Comparison of ENCODE assay signal across 26 mouse cellular contexts in genomic region chr16:23997912-23998311, GRCm38 (mm10). TPM values are rescaled to one million over a fixed set of nuclear protein-coding genes. Genes with fewer than 3 reads are reported as not detected.
"Had no signal": no experiment of that assay in that cellular context is flagged by ENCODE, and none has a peak within 500 bp of the region (broad histone marks: within the 10 kb centered on the region; RNA-seq: fewer than 3 reads in every experiment).

No protein-coding gene starts in this region.

- H3K4me3 ChIP-seq: limb, embryonic 10.5 days; limb, embryonic 13.5 days; liver, embryonic 12.5 days; liver, embryonic 15.5 days; midbrain, embryonic 12.5 days; midbrain, embryonic 15.5 days; neural tube, embryonic 12.5 days; neural tube, embryonic 15.5 days had no signal

- H3K36me3 ChIP-seq: limb, embryonic 10.5 days; limb, embryonic 13.5 days; liver, embryonic 12.5 days; liver, embryonic 15.5 days; midbrain, embryonic 12.5 days; midbrain, embryonic 15.5 days; neural tube, embryonic 12.5 days; neural tube, embryonic 15.5 days had no signal

- H3K27ac ChIP-seq: limb, embryonic 10.5 days; limb, embryonic 13.5 days; liver, embryonic 12.5 days; liver, embryonic 15.5 days; macrophage; midbrain, embryonic 12.5 days; midbrain, embryonic 15.5 days; neural tube, embryonic 12.5 days; neural tube, embryonic 15.5 days had no signal

- H3K27me3 ChIP-seq: limb, embryonic 13.5 days; midbrain, embryonic 12.5 days; midbrain, embryonic 15.5 days; neural tube, embryonic 12.5 days; neural tube, embryonic 15.5 days had no signal

- DNase-seq: kidney, adult 9 months; kidney, postnatal 14 days; kidney, postnatal 4 days; liver; lung, adult 18-20 months; right cerebral cortex, adult 18-20 months had no signal

- H3K9me3 ChIP-seq: limb, embryonic 10.5 days; limb, embryonic 13.5 days; liver, embryonic 12.5 days; liver, embryonic 15.5 days; midbrain, embryonic 12.5 days; midbrain, embryonic 15.5 days; neural tube, embryonic 12.5 days; neural tube, embryonic 15.5 days had no signal

- H3K4me1 ChIP-seq: midbrain, embryonic 12.5 days; midbrain, embryonic 15.5 days; neural tube, embryonic 12.5 days had no signal

RNA-seq across cellular contexts. Expression of gene Gm37419, which starts 9.6 kb away (rescaled TPM):
- total RNA-seq: layer of hippocampus, adult 18-20 months; layer of hippocampus, postnatal 25 days; left cerebral cortex, adult 18-20 months; left cerebral cortex, postnatal 25 days; megakaryocyte, adult 5-6 weeks had no signal
- polyA plus RNA-seq: intestine, postnatal 0 days; kidney, embryonic 16.5 days; limb, embryonic 10.5 days; limb, embryonic 13.5 days; liver, embryonic 12.5 days; liver, embryonic 15.5 days; lung, embryonic 16.5 days; macrophage; midbrain, embryonic 12.5 days; midbrain, embryonic 15.5 days; neural tube, embryonic 12.5 days; neural tube, embryonic 15.5 days; small intestine, adult 2 months; spleen, adult 2 months; thymus, adult 2 months had no signal
